Mouse (Mus musculus): ENCODE results near the gene Rhox4d.
"Not testable (repeated sequence)": the region's sequence is repeated elsewhere in the genome, so short reads cannot be mapped to it uniquely, and the experiment has no call there.

DNA sequence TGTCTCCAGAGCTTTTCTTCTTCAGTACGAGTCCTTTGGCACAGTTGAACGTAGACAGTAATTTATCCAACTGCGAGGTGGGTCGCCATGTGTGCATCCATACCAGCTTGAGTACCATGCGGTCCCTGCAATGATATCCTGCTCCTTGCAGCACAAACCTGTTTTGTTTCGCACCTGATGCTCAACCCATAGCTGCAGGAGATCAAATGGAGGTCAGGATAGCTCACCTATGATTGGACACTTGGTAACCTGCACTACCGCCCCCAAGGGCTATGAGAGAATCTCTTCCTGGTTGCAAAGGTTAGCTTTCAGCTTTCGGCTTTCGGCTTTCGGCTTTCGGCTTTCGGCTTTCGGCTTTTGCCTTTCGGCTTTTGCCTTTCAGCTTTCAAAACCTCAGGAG, 34.1 kb upstream of the Rhox4d start, which contains the start of gene Rhox4c:
- TF ChIP-seq POLR2A, CTCF (IDR thresholded peaks at IDR 0.05; ENCODE audit: extremely low read depth, insufficient read depth, low read length): not testable (repeated sequence)
